Mouse (Mus musculus) olfactory bulb, adult 2 months (tissue): Measurements from ENCODE around the gene Cnpy4. TPM values are rescaled to one million over a fixed set of nuclear protein-coding genes. Genes with fewer than 3 reads are reported as not detected.
A peak's percentile ranks its signal among the peaks of the same experiment; 100 is the strongest.

ENCODE experiments used
- H3K27ac ChIP-seq: fragments of 200-500 bp; 2 replicates; pipeline ENCODE4 v1.5.1; 2012; ENCODE audit warnings: low read depth, low read length; ENCODE audit not compliant: insufficient read depth
- H3K4me1 ChIP-seq: fragments of 200-500 bp; 2 replicates; pipeline ENCODE4 v1.6.1; 2012; ENCODE audit warnings: low read length; ENCODE audit not compliant: control insufficient read depth, insufficient read depth
- H3K4me3 ChIP-seq: fragments of 200-500 bp; 2 replicates; pipeline ENCODE4 v1.5.1; 2012; ENCODE audit warnings: mild to moderate bottlenecking, low read depth, low read length, moderate library complexity; ENCODE audit not compliant: insufficient read depth
- CTCF ChIP-seq: fragments of 200-500 bp; IDR thresholded peaks from 2 replicates; pipeline ENCODE4 v1.5.1; 2012; ENCODE audit warnings: low read depth, mild to moderate bottlenecking, low read length, moderate library complexity; ENCODE audit not compliant: insufficient read depth
- POLR2A ChIP-seq: fragments of 200-500 bp; IDR thresholded peaks from 2 replicates; pipeline ENCODE4 v1.6.1; 2012; ENCODE audit warnings: mild to moderate bottlenecking, low read depth, low read length, moderate library complexity; ENCODE audit not compliant: insufficient read depth
- WGBS: fragments of 180-500 bp; shearing (Covaris S2); methylation state at CpG from one replicate; pipeline ENCODE4 v1.1.7; 2018; 5-methylcytosine and 5-hydroxymethylcytosine counted together
- polyA plus RNA-seq: library from polyadenylated mRNA; stranded (reverse); fragments of >200 nt; gene quantifications from 2 replicates; pipeline ENCODE4 v1.2.4, GENCODE M21; 2012; ENCODE audit warnings: low replicate concordance; ENCODE audit not compliant: missing spikeins, insufficient read depth, insufficient read length

Cnpy4 gene
- polyA plus RNA-seq, 1 experiment, result 309 TPM

DNA sequence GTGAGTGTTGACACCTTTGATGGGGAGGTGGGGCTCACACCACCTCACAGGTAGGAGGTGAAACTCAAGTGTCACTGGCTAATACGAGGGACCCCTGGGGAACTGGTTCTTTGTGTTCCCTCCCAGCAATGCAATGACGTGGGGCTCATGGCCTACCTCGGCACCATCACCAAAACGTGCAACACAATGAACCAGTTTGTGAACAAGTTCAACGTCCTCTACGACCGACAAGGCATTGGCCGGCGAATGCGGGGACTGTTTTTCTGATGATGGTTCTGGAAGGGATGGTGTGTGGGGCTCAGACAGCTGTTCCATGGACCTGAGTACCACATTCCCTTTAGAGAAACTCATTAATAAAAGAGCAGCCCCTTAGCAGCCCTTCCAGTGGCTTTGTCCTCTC lies 23.7 kb upstream of the Cnpy4 start:
- 57% methylated on average over 10 of the region's 10 CpGs for WGBS
- no peak for TF ChIP-seq POLR2A
- TF ChIP-seq CTCF, result no peak
- Histone ChIP-seq H3K4me1 (peaks cover 3% of the 10 kb centered on the region; the same call in 1 of the 2 replicates), H3K27ac (no peak overlapping the region), H3K4me3 (no peak overlapping the region)

- TF ChIP-seq POLR2A (no peak), CTCF (no peak)
- H3K27ac ChIP-seq, result no peak overlapping the region
- no peaks in the 10 kb centered on the region; the same call in 1 of the 2 replicates for H3K4me1 ChIP-seq
- WGBS, result 77% methylated on average over 8 of the region's 8 CpGs
- H3K4me3 ChIP-seq, result no peak overlapping the region
Measured at GRCm38 (mm10) chr5:138165594-138165993, 21.7 kb upstream of the Cnpy4 start.

DNA sequence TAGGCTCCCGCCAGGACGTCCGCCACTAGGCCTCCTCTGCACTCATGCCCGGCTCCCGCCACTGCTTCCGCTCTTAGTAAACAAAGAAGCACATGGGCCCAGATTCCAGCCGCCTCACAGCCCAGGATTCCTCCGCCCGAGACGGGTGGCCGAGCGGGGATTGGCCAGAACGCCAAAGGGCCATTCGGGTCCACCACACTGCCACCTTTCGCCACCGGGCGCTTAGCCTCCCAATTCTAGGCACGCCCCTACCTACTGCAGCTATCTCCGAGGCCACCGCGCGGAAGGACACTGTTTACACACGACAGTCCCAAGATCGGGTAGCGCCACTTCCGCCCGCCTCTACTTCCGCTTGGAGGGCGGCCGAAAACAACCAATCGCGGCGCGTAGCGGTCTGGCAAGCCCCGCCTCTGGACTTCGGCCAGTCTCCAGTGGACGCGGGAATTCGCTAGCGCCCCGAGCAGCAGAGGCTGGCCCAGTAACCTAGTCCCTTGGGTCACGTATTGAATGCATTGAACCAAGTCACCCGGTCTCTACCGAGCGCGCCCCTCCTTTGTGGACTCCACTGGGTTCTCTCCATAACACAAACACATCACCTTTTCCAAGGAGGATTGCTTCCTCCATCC lies 16.2 kb upstream of the Cnpy4 start:
- WGBS, result under 1% methylated on average over 47 of the region's 47 CpGs
- TF ChIP-seq CTCF (no peak), POLR2A (peak; percentile 30; the same call in 1 of the 2 replicates)
- H3K27ac ChIP-seq, result peak overlapping the region; percentile 93
- H3K4me3 ChIP-seq, result peak overlapping the region; percentile 90
- H3K4me1 ChIP-seq, result 0 out of 2 replicates have a peak, but pooled peaks cover 2% of the 10 kb centered on the region

DNA sequence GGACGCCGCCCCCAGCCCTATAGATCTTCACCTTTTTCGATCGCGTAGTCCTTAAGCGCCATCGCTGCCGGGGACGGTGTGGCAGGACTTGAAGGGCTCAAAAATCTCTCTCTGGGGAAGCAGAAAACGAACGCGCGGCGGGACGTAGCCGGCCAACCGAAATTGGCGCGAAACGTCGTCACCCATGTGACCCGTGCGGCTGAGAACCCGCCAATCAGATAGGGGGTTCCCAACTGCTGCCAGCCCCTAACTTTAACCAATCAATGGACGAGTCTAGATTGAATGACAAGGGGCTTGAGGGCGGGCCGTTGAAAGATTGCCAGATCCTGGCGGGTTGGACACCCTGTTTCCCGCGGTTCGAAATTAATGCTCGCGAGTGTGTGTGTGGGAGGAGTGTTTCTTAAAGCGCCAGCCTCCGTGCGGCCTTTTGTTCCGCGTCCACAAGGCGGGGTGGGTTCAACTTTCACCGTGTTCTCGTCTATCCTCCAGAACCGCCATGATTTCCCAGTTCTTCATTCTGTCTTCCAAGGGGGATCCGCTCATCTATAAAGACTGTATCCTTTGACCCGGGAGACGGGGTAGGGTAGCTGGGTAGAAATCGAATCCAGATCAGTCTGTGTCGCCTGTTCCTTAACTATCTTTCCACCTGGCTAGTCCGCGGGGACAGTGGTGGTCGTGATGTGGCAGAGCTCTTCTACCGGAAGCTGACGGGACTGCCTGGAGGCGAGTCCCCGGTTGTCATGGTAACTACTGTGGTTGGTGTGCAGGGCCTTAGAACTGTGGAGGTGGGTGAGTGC lies 15.4 kb upstream of the Cnpy4 start, which contains the start of the genes Ap4m1 and Mcm7:
TSS of gene Ap4m1 (plus strand) at position 308 of the 797 bp plus-strand sequence.
TSS of gene Mcm7 (minus strand) at position 728 of the 797 bp plus-strand sequence.
- 0 out of 2 replicates have a peak, but pooled peaks cover 2% of the 10 kb centered on the region for H3K4me1 ChIP-seq
- H3K27ac ChIP-seq, result peak within 1 kb of the TSS; percentile 93
- TF ChIP-seq CTCF (no peak), POLR2A (no peak)
- WGBS, result under 1% methylated on average over 54 of the region's 54 CpGs
- H3K4me3 ChIP-seq, result peak within 1 kb of the TSS; percentile 90

- Histone ChIP-seq H3K27ac (no peak overlapping the region), H3K4me3 (no peak overlapping the region), H3K4me1 (0 out of 2 replicates have a peak, but pooled peaks cover 2% of the 10 kb centered on the region)
- WGBS, result 73% methylated on average over 3 of the region's 3 CpGs
- TF ChIP-seq CTCF (no peak), POLR2A (no peak)
Measured at GRCm38 (mm10) chr5:138173217-138173616, 14.1 kb upstream of the Cnpy4 start.

GRCm38 (mm10) chr5:138187661-138188306 lies 499 bp downstream of the Cnpy4 start:
- peak overlapping the region; percentile 85 for H3K27ac ChIP-seq
- peak overlapping the region; percentile 69 for H3K4me3 ChIP-seq
- WGBS, result 1% methylated on average over 10 of the region's 10 CpGs
- 0 out of 2 replicates have a peak, but pooled peaks cover 2% of the 10 kb centered on the region for H3K4me1 ChIP-seq
- no peak for TF ChIP-seq POLR2A

GRCm38 (mm10) chr5:138193771-138194727 lies 6.8 kb downstream of the Cnpy4 start, which contains the start of gene Mblac1:
Mblac1 (plus strand) TSS chr5:138194314.
- WGBS, result 3% methylated on average over 54 of the region's 54 CpGs
- Histone ChIP-seq H3K4me1 (peaks cover 3% of the 10 kb centered on the region; the same call in 1 of the 2 replicates), H3K27ac (peak within 1 kb of the TSS; percentile 94), H3K4me3 (peak within 1 kb of the TSS; percentile 79)
- TF ChIP-seq POLR2A, result 0 out of 2 replicates have a peak, but pooled peaks have one; percentile 49
- TF ChIP-seq CTCF, result no peak
